Mouse (Mus musculus) stomach, embryonic 15.5 days (tissue): ENCODE data around the gene Traf2. TPM values are rescaled to one million over a fixed set of nuclear protein-coding genes. Genes with fewer than 3 reads are reported as not detected.
"Not testable (repeated sequence)": the region's sequence is repeated elsewhere in the genome, so short reads cannot be mapped to it uniquely, and the experiment has no call there.

Source experiments
- ATAC-seq: fragments of 200-750 bp; cut with Nextera tagmentation; 2 replicates; pipeline ENCODE4 v1.8.0; 2017; ENCODE audit warnings: low read depth, moderate number of reproducible peaks, moderate TSS enrichment; ENCODE audit not compliant: insufficient read depth, low FRiP score
- H3K27ac ChIP-seq: fragments of 300-500 bp; sonication (generic); 2 replicates; pipeline ENCODE4 v1.5.1; 2015; ENCODE audit warnings: mild to moderate bottlenecking, inconsistent platforms
- H3K27me3 ChIP-seq: fragments of 300-500 bp; sonication (generic); replicated peaks from 2 replicates; pipeline ENCODE4 v1.6.1; 2015; ENCODE audit warnings: inconsistent platforms
- H3K36me3 ChIP-seq: fragments of 300-500 bp; sonication (generic); 2 replicates; pipeline ENCODE4 v1.6.1; 2015; ENCODE audit warnings: inconsistent platforms
- H3K4me1 ChIP-seq: fragments of 300-500 bp; sonication (generic); 2 replicates; pipeline ENCODE4 v1.6.1; 2015; ENCODE audit warnings: inconsistent platforms
- H3K4me2 ChIP-seq: fragments of 300-500 bp; sonication (generic); 2 replicates; pipeline ENCODE4 v1.6.1; 2015; ENCODE audit warnings: mild to moderate bottlenecking, inconsistent platforms
- H3K4me3 ChIP-seq: fragments of 300-500 bp; sonication (generic); replicated peaks from 2 replicates; pipeline ENCODE4 v1.5.1; 2015; ENCODE audit warnings: inconsistent platforms
- H3K9ac ChIP-seq: fragments of 300-500 bp; sonication (generic); 2 replicates; pipeline ENCODE4 v1.6.1; 2015; ENCODE audit warnings: inconsistent platforms
- H3K9me3 ChIP-seq: fragments of 300-500 bp; sonication (generic); 2 replicates; pipeline ENCODE4 v1.6.1; 2016; ENCODE audit warnings: inconsistent platforms
- WGBS: fragments of 180-500 bp; shearing (Covaris S2); methylation state at CpG from one replicate; pipeline ENCODE4 v1.1.7; 2015; 5-methylcytosine and 5-hydroxymethylcytosine counted together
- polyA plus RNA-seq: library from polyadenylated mRNA; unstranded; fragments of >200 nt; fragmentation: Nextera tagmentation; extraction: Ambion mirVana; gene quantifications from 2 replicates; pipeline ENCODE4 v1.2.1, GENCODE M21; 2015

Traf2 gene
- polyA plus RNA-seq, 1 experiment from 2014 or later = 31.2 TPM

DNA sequence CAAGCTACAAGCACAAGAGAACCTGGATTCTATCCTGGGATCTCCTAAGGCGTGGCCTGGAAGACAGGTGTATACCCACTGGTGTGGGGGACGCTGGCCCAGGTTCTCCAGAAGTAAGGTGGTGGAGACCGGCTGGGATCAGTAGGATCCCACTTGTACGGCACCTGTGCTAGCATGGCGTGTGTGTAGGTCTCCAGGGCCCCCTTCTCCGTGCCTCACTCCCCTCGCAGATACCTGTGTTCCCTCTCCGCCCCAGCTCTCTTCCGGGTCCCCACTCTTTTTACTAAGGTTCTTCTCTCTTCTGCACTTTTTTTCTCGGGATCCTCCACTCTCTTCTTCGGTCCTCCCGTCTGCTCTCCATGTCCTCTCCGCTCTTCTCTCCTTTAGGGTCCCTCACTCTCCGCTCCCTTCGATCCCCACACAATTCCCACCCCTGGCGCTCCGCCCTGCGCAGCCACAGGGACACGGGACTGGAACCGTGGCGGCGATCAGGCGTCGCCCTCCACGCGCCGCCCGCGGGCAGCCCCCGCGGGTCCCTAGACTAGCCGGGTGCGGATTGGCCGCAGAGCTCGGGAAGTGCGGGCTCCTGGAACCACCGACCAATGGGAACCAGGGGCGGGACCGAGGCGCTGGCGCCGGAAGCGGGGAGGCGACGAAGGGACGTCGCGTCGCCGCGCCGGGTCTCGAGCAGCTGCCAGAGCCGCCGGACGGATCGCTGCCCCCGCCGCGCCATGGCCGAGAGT, 10.7 kb upstream of the Traf2 start, which contains the start of gene Edf1:
Gene Edf1 (plus strand): TSS at position 627 of the 743 bp plus-strand sequence.
- H3K4me2 ChIP-seq = peak within 1 kb of the TSS; percentile 88
- peak within 1 kb of the TSS; percentile 91 for H3K4me3 ChIP-seq
- peaks cover 21% of the 10 kb centered on the region for H3K36me3 ChIP-seq
- no peaks in the 10 kb centered on the region for H3K27me3 ChIP-seq
- WGBS = under 1% methylated on average over 61 of the region's 61 CpGs
- H3K4me1 ChIP-seq = peaks cover 14% of the 10 kb centered on the region
- peak within 1 kb of the TSS; percentile 97 for H3K9ac ChIP-seq
- peak within 1 kb of the TSS; percentile 72 for H3K27ac ChIP-seq
- H3K9me3 ChIP-seq = no peaks in the 10 kb centered on the region
- ATAC-seq = peak; percentile 97

DNA sequence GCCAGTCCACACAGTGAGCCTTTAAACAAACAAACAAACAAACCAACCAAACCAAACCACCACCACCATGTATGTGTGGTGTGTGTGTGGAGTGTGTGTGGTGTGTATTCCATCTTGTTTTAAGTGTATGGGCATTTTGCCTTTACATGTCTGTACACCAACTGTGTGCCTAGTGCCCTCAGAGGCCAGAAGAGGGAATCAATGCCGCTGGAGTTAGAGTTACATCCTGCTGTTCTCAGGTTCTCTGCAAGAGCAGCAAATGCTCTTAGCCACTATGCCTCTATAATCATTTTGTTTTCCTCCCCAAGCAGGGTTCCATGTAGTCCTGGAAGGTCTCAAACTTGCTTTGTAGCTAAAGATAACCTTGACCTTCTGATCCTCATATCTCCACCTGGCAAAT, 9.6 kb upstream of the Traf2 start:
- Histone ChIP-seq H3K36me3 (peaks cover 10% of the 10 kb centered on the region), H3K4me2 (no peak overlapping the region), H3K4me1 (peaks cover 14% of the 10 kb centered on the region), H3K27ac (no peak overlapping the region), H3K4me3 (no peak overlapping the region), H3K27me3 (no peaks in the 10 kb centered on the region), H3K9me3 (no peaks in the 10 kb centered on the region), H3K9ac (no peak overlapping the region)
- no peak for ATAC-seq
- 56% methylated on average over 1 of the region's 1 CpGs for WGBS

DNA sequence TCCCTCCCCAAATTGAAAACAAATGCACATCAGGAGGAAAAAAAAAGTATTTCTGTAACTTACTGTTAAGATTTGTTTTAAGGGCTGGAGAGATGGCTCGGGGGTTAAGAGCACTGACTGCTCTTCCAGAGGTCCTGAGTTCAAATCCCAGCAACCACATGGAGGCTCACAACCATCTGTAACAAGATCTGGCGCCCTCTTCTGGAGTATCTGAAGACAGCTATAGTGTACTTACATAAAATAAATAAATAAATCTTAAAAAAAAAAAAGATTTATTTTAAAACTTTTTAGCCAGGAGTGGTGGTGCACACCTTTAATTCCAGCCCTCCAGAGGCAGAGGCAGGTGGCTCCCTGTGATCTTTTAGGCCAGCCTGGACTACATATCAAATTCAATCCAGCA, 8.7 kb upstream of the Traf2 start:
- H3K4me1 ChIP-seq = peaks cover 14% of the 10 kb centered on the region
- not testable (repeated sequence) for H3K9ac ChIP-seq, H3K4me2 ChIP-seq, H3K36me3 ChIP-seq, H3K27ac ChIP-seq, H3K4me3 ChIP-seq, H3K27me3 ChIP-seq, ATAC-seq, H3K9me3 ChIP-seq
- 58% methylated on average over 2 of the region's 2 CpGs for WGBS

DNA sequence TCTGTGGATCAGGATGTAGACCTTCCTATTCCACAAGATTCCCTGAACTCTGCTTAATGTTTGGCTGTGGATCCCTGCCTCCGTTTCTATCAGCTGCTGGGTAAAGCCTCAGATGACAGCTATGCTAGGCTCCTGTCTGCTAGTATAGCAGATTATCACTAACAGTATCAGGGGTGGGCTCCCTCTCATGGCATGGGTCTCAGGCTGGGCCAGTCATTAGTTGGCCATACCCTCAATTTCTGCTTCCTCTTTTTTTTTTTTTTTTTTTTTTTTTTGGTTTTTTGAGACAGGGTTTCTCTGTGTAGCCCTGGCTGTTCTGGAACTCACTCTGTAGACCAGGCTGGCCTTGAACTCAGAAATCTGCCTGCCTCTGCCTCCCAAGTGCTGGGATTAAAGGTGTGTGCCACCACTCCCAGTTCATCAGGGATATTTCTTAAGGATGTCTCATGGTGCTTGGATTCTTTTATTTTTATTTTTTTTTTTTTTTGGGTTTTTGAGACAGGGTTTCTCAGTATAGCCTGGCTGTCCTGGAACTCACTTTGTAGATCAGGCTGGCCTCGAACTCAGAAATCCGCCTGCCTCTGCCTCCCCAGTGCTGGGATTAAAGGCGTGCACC, 6.5 kb upstream of the Traf2 start:
- not testable (repeated sequence) for ATAC-seq
- 85% methylated on average over 4 of the region's 4 CpGs for WGBS

DNA sequence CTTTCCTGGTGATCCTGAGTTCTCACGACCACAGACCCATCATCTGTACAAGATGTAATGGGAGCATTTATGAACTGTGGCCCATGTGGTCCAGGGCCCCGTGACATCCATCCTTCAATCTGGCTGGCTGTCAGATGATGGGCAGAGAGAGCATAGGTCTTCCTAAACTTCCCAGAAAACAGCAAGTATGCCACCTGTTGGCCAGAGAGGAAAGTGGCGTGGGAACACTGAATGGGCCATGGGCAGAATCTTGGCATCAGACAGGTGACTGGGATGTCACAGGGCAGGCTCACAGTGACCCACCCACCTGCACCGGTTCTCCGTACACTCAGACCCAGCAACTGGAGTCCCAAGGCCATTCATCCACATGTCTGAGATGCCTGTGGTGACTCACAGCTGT, 4.4 kb upstream of the Traf2 start:
- 26% methylated on average over 5 of the region's 5 CpGs for WGBS
- Histone ChIP-seq H3K9me3 (no peaks in the 10 kb centered on the region), H3K27ac (no peak overlapping the region), H3K4me1 (0 out of 2 replicates have a peak, but pooled peaks cover under 1% of the 10 kb centered on the region), H3K4me2 (no peak overlapping the region), H3K9ac (no peak overlapping the region), H3K36me3 (no peaks in the 10 kb centered on the region), H3K4me3 (no peak overlapping the region), H3K27me3 (no peaks in the 10 kb centered on the region)
- no peak for ATAC-seq

More for the DNA sequence above, 6.5 kb upstream of the Traf2 start:
- H3K4me3 ChIP-seq, H3K9me3 ChIP-seq, H3K4me1 ChIP-seq, H3K4me2 ChIP-seq, H3K27me3 ChIP-seq, H3K36me3 ChIP-seq, H3K27ac ChIP-seq, H3K9ac ChIP-seq: not testable (repeated sequence)

DNA sequence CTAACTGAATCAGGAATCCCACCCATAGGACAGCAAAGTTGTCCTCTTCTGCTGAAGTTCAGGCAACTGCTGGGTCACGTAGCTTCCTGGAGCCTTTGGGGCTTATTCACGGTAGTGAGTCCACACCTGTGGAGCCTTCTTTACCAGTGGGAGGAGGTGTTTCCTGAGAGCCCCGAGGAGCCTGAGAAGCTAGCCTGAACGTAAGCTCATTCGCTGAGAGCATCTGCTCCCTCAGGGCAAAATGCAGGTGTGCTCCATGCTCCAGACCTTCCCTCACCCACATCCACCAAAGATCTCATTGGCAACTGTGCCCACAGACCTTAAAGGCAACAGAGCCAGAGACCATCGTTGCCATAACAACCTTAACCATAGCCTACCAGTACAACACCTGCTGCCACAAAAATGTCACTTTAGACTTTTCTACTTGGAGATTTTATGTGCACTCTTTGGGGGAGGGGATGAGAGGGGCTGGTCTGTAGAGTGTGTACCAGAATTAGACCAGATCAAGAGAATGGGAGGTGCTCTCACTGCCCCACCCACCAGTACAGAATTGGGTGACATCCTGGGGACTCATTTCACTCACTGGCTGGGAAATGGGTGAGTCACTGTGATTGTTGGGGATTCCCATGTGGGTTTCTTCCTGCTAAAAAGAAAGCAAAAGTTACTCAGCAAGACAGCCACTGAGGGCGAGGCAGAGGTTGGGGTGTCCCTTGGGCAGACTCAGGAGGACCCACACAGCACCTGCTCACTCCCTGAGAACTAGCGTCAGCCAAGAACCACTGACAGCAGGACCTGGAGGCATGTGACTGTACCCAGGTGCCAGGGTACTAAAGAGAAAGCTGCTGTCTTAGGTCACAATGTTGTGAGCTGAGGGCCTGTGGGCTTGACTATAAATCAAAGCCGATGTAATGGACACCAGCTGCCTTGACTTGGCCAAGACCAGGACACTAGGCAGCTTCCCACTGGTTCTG, 2.6 kb upstream of the Traf2 start:
- Histone ChIP-seq H3K4me1 (peaks cover 7% of the 10 kb centered on the region; the same call in 1 of the 2 replicates), H3K36me3 (no peaks in the 10 kb centered on the region), H3K4me2 (no peak overlapping the region), H3K27ac (no peak overlapping the region), H3K9me3 (no peaks in the 10 kb centered on the region), H3K27me3 (no peaks in the 10 kb centered on the region), H3K9ac (no peak overlapping the region), H3K4me3 (no peak overlapping the region)
- no peak for ATAC-seq
- WGBS = 74% methylated on average over 9 of the region's 9 CpGs

DNA sequence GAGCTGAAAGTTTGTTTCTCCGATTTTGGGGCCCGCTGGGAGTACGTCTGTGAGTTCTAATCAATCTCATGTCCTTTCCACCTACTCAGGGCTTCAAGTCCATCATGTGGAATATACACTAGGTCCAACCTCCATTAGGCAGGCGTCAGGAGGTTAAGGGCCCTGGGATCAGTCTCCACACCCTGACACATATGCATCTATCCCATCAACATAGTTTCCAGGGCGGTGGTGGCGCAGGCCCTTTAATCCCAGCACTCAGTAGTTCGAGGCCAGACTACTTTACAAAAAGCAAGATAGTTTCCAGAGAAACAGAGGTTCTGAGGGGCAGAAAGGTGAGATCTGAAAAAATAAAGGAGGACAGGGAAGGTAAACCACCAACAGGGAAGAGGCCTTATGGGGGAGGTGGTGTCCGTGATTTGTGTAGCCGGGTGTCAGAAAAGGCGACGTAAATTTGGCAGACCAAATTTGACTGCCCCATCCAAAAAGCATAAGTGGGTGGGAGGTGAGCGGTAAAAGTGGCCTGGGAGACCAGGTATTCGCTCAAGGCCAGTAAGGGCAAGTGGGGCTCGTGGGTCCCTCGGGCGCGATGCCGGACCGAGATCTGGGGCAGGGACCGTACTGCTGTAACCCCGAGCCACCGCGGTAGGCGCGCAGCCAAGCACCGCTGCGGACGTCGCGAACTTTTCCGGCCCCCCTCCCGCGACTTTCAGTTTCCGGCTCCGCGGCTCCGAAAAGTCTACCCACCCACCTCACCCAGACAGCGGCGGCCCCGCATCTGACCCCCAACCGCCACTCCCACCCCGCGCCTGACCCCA, 537 bp downstream of the Traf2 start:
- peaks cover 7% of the 10 kb centered on the region; the same call in 1 of the 2 replicates for H3K4me1 ChIP-seq
- H3K4me3 ChIP-seq = peak overlapping the region; percentile 82
- no peaks in the 10 kb centered on the region for H3K27me3 ChIP-seq
- 5% methylated on average over 43 of the region's 43 CpGs for WGBS
- H3K9ac ChIP-seq = peak overlapping the region; percentile 76
- H3K4me2 ChIP-seq = peak overlapping the region; percentile 71
- ATAC-seq = peak; percentile 69
- no peaks in the 10 kb centered on the region for H3K9me3 ChIP-seq
- H3K36me3 ChIP-seq = no peaks in the 10 kb centered on the region
- H3K27ac ChIP-seq = peak overlapping the region; percentile 76; the same call in 1 of the 2 replicates

DNA sequence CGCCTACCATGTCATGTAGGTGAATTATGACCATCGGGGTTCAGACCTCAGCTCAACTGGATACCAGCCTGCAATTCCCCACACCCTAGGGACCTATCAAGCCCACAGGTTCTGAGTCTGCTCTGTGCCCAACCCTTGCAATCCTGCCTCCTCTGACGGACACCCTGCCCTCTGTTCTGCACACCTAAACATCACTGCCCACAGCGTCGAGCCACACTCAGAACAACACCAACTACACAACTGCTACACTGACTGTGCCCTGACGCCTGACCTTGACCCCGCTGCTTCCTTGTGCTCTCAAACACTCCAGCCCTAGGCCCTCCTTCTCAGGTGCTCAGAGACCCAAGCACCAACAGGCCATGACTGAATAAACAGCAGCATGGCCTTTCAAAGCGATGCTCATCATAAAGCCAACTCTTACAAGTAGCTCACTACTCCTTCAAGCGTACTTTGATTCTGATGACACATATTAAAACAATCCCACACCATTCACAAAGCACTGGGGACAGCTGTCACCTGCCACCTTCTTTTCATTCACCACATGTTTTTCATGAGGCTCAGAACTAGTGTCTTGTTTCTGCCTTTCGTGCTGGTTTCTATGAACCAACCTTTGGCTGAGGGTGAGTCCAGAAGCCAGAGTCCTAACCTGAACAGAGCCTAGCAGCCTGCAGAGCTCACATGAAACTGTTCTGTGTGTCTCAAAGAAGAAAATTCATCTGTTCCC, 4.9 kb downstream of the Traf2 start:
- 77% methylated on average over 10 of the region's 10 CpGs for WGBS
- Histone ChIP-seq H3K36me3 (peaks cover 12% of the 10 kb centered on the region), H3K4me3 (no peak overlapping the region), H3K4me2 (no peak overlapping the region), H3K9ac (no peak overlapping the region), H3K27me3 (no peaks in the 10 kb centered on the region), H3K9me3 (no peaks in the 10 kb centered on the region), H3K4me1 (peaks cover 7% of the 10 kb centered on the region; the same call in 1 of the 2 replicates), H3K27ac (no peak overlapping the region)
- no peak for ATAC-seq

DNA sequence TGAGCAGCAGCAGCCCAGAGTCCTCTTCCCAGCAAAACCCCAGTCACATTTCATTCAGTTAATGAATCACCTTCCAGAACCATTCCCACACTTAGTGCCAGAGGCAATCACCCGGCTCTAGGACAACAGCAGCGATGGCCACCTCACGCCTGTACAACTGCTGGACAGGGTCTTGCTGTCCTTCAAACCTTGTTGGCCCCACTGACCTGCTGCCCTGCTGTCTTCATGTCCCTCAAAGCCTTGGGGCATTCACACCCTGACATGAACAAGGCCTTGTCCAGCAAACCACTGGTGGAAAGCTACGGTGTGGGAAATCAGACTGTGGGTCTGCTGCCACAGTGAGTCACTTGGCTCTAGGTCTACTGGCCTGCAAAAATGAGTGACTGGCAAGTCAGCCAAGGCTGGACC, 6.2 kb downstream of the Traf2 start:
- no peaks in the 10 kb centered on the region for H3K27me3 ChIP-seq
- no peaks in the 10 kb centered on the region for H3K4me1 ChIP-seq
- no peak overlapping the region for H3K9ac ChIP-seq
- no peak for ATAC-seq
- H3K4me3 ChIP-seq = no peak overlapping the region
- H3K9me3 ChIP-seq = no peaks in the 10 kb centered on the region
- H3K4me2 ChIP-seq = no peak overlapping the region
- WGBS = 87% methylated on average over 4 of the region's 4 CpGs
- no peak overlapping the region for H3K27ac ChIP-seq
- peaks cover 20% of the 10 kb centered on the region for H3K36me3 ChIP-seq

DNA sequence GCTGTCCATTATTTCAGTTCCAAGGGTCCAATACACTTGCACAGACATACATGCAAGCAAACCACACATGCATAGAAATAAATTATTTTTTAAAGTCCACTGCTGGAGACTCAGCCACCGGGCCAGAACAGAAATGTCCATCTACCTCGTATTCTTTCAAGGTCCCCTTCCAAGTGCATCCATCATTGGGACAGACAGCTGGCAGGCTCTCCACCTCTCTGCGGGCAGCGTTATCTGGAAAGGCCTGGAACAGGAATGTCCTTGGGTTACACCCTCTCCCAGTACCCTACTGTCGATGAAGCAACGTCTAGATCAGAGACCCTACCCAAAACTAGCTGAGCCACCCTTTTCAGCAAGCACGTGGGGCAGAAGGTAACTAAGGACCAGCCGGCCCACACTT, 10.2 kb downstream of the Traf2 start:
- Histone ChIP-seq H3K4me2 (no peak overlapping the region), H3K36me3 (peaks cover 34% of the 10 kb centered on the region), H3K4me3 (no peak overlapping the region), H3K27me3 (no peaks in the 10 kb centered on the region), H3K9ac (no peak overlapping the region), H3K4me1 (no peaks in the 10 kb centered on the region), H3K9me3 (no peaks in the 10 kb centered on the region), H3K27ac (no peak overlapping the region)
- 76% methylated on average over 8 of the region's 8 CpGs for WGBS
- ATAC-seq = no peak

DNA sequence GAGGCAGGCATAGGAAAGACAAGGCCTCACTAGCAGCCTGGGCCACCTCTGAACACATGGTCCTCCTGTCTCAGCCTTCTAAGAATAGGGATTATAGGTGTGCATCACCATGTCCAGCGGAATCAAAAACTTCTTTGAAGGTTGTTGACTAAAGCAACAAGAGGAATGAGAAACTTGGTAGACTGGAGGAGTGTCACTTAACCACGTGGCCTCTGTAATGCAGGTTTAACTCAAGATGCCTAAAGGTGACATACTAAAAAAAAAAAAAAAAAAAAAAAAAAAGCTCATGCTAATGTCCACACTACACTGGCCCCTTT, 11.9 kb downstream of the Traf2 start:
- WGBS = 91% methylated on average over 2 of the region's 2 CpGs
- H3K4me3 ChIP-seq = no peak overlapping the region

More for the DNA sequence above, 11.9 kb downstream of the Traf2 start:
- H3K27me3 ChIP-seq = no peaks in the 10 kb centered on the region
- no peaks in the 10 kb centered on the region for H3K9me3 ChIP-seq
- H3K4me2 ChIP-seq = no peak overlapping the region
- no peak overlapping the region for H3K27ac ChIP-seq
- H3K4me1 ChIP-seq = no peaks in the 10 kb centered on the region
- no peak for ATAC-seq
- H3K9ac ChIP-seq = no peak overlapping the region
- peaks cover 42% of the 10 kb centered on the region for H3K36me3 ChIP-seq
